Mouse (Mus musculus): ENCODE measurements around the gene Slamf9. TPM values are rescaled to one million over a fixed set of nuclear protein-coding genes. Genes with fewer than 3 reads are reported as not detected.

The Slamf9 gene
- polyA plus RNA-seq, 1 experiment from 2014 or later, result 1.3 TPM

- no peak for ATAC-seq (ENCODE audit: insufficient number of reproducible peaks, low FRiP score)
- H3K27ac ChIP-seq (ENCODE audit: poor library complexity, severe bottlenecking), result peak overlapping the region; percentile 86
- H3K9ac ChIP-seq, result peak overlapping the region; percentile 84
- H3K4me2 ChIP-seq, result peak overlapping the region; percentile 77
- 32% methylated on average over 13 of the region's 13 CpGs for WGBS
- peaks cover 27% of the 10 kb centered on the region for H3K36me3 ChIP-seq
- H3K4me3 ChIP-seq, result peak overlapping the region; percentile 67
- peaks cover 4% of the 10 kb centered on the region; the same call in 1 of the 2 replicates for H3K27me3 ChIP-seq (replicated peaks)
- no peaks in the 10 kb centered on the region for H3K9me3 ChIP-seq (replicated peaks)
- peaks cover 67% of the 10 kb centered on the region for H3K4me1 ChIP-seq (replicated peaks)
These were observed 27.3 kb downstream of the Slamf9 start for GRCm38 (mm10) chr1:172502145-172503110.

DNA sequence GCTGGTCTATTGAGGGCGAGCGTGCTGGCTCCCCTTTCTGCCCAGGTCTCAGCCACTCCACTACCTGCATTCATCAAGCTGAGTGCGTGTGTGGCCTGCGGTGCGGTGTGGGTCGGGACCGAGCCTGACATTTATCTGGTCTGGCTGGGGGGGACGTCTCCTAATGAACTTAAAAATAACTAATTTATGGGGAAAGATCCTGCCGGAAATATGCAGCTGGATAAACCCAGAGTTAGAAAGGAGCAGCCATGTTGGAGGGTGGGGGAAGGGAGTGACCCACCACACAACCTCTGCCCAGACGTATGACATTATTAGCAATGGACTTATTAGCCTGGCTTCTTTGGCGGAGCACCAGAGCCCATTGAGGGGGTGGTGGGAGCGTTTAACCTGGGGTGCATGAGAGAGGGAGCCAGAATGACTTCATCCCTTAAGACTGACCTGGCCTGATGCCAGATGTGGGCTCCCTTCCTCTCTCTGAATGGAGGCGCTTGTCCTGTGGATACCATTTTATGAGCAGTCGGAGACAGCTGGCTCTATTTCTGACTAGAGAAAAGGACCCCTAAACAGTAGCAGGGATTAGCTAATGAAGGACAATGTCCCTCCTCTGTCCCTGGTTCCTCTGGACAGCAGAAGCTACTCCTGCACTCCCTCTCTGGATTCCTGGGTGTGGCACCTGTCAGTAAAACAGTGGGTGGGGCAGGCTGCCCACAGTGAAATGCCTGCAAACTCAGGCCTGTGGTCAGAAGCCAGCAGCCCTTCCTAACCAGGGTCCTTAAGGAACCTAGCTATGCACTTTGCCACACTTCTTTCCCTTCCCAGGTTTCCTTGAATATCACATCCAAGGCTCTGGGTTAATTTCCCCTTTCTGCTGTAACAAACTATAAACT lies 28.2 kb downstream of the Slamf9 start:
- no peaks in the 10 kb centered on the region for H3K27me3 ChIP-seq (replicated peaks)
- H3K4me1 ChIP-seq (replicated peaks), result peaks cover 73% of the 10 kb centered on the region
- H3K9me3 ChIP-seq (replicated peaks), result no peaks in the 10 kb centered on the region
- no peak for ATAC-seq (ENCODE audit: insufficient number of reproducible peaks, low FRiP score)
- peak overlapping the region; percentile 84 for H3K9ac ChIP-seq
- peak overlapping the region; percentile 86 for H3K27ac ChIP-seq (ENCODE audit: poor library complexity, severe bottlenecking)
- 33% methylated on average over 14 of the region's 14 CpGs for WGBS
- peak overlapping the region; percentile 67 for H3K4me3 ChIP-seq
- H3K4me2 ChIP-seq, result peak overlapping the region; percentile 77
- peaks cover 37% of the 10 kb centered on the region for H3K36me3 ChIP-seq

DNA sequence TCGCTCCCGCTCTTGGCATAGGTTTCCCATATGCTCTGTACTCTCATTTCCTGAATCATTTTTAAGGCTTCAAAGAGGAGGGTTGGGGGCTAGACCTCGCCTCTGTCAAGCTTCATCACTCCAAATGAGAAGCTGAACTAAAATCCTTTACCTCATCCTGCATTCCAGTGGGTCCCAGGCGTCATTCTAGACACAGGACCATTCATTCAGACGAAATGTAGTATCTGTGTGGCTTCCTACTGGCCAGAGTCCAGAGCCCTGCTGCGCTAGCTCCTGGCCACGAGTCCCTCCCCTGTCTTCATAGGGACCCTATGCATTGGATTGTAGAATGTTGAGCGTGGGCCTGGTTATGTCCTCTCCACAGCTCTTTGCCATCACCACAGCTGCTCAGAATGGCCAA lies 29.6 kb downstream of the Slamf9 start:
- peak overlapping the region; percentile 77 for H3K4me2 ChIP-seq
- 63% methylated on average over 8 of the region's 8 CpGs for WGBS

DNA sequence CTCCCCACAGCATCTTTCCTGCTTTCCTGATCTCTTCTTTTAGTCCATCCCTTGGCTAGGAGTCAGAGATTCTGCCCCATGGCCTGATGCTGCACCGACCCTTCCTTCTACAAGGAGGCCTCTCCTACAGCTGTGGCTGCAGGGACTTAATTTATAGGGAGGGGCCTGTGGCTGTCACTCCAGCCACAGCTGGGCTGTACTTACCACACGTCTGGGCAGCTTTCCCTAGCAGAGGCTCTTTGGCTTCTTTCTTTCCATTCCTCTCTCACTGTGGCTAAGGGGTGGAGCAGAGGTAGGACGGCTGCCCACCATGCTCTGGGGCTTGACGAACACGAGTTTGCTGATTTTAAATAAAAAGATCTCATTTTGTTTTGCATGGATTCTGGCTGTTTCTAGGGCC lies 31.8 kb downstream of the Slamf9 start:
- Histone ChIP-seq H3K36me3 (peaks cover 45% of the 10 kb centered on the region), H3K4me3 (no peak overlapping the region), H3K9ac (no peak overlapping the region), H3K27ac (ENCODE audit: poor library complexity, severe bottlenecking) (peak overlapping the region; percentile 67), H3K27me3 (replicated peaks) (no peaks in the 10 kb centered on the region), H3K9me3 (replicated peaks) (no peaks in the 10 kb centered on the region), H3K4me1 (replicated peaks) (peaks cover 87% of the 10 kb centered on the region), H3K4me2 (no peak overlapping the region)
- WGBS, result 52% methylated on average over 5 of the region's 5 CpGs
- no peak for ATAC-seq (ENCODE audit: insufficient number of reproducible peaks, low FRiP score)

More for the DNA sequence above, 29.6 kb downstream of the Slamf9 start:
- Histone ChIP-seq H3K9ac (peak overlapping the region; percentile 84; the same call in 1 of the 2 replicates), H3K4me3 (peak overlapping the region; percentile 67; the same call in 1 of the 2 replicates), H3K36me3 (peaks cover 45% of the 10 kb centered on the region), H3K9me3 (replicated peaks) (no peaks in the 10 kb centered on the region), H3K4me1 (replicated peaks) (peaks cover 75% of the 10 kb centered on the region), H3K27me3 (replicated peaks) (no peaks in the 10 kb centered on the region), H3K27ac (ENCODE audit: poor library complexity, severe bottlenecking) (peak overlapping the region; percentile 86)
- ATAC-seq (ENCODE audit: insufficient number of reproducible peaks, low FRiP score), result no peak

GRCm38 (mm10) chr1:172507701-172508100 lies 32.5 kb downstream of the Slamf9 start:
- WGBS, result 69% methylated on average over 3 of the region's 3 CpGs
- peak overlapping the region; percentile 67 for H3K27ac ChIP-seq (ENCODE audit: poor library complexity, severe bottlenecking)
- ATAC-seq (ENCODE audit: insufficient number of reproducible peaks, low FRiP score), result no peak; the same call in 1 of the 2 replicates

DNA sequence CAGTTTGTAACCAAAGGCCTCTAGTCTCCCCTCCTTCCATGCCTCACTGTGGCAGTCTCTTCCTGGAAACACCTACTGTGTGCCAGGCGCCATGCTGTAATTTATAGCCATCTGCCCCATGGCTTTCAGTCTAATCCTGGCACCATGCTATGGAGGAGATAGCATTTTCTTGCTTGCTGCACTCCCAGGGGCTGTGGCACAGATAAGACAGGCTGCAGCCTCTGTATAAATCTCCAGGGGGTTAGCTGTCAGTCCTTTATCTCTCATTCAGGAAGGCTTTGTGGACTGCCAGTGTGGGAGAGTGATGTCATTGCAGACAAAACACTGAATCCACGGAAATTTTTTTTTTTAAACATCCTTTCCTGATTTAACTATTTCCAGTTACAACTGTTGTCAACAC lies 33.0 kb downstream of the Slamf9 start:
- peak overlapping the region; percentile 67 for H3K27ac ChIP-seq (ENCODE audit: poor library complexity, severe bottlenecking)
- no peaks in the 10 kb centered on the region for H3K27me3 ChIP-seq (replicated peaks)
- H3K4me2 ChIP-seq, result no peak overlapping the region
- no peaks in the 10 kb centered on the region for H3K9me3 ChIP-seq (replicated peaks)
- H3K4me1 ChIP-seq (replicated peaks), result peaks cover 86% of the 10 kb centered on the region
- H3K9ac ChIP-seq, result no peak overlapping the region
- no peak overlapping the region for H3K4me3 ChIP-seq
- 17% methylated on average over 2 of the region's 2 CpGs for WGBS
- peak; percentile 72 for ATAC-seq (ENCODE audit: insufficient number of reproducible peaks, low FRiP score)
- peaks cover 45% of the 10 kb centered on the region for H3K36me3 ChIP-seq

More at GRCm38 (mm10) chr1:172507701-172508100, 32.5 kb downstream of the Slamf9 start:
- peaks cover 86% of the 10 kb centered on the region for H3K4me1 ChIP-seq (replicated peaks)
- H3K4me2 ChIP-seq, result no peak overlapping the region
- H3K36me3 ChIP-seq, result peaks cover 45% of the 10 kb centered on the region
- no peaks in the 10 kb centered on the region for H3K9me3 ChIP-seq (replicated peaks)
- no peaks in the 10 kb centered on the region for H3K27me3 ChIP-seq (replicated peaks)
- no peak overlapping the region for H3K4me3 ChIP-seq
- H3K9ac ChIP-seq, result no peak overlapping the region

GRCm38 (mm10) chr1:172509235-172509634 lies 34.1 kb downstream of the Slamf9 start:
- H3K9ac ChIP-seq, result no peak overlapping the region; the same call in 1 of the 2 replicates
- no peak overlapping the region for H3K4me3 ChIP-seq
- ATAC-seq (ENCODE audit: insufficient number of reproducible peaks, low FRiP score), result no peak
- H3K36me3 ChIP-seq, result peaks cover 45% of the 10 kb centered on the region
- WGBS, result 72% methylated on average over 5 of the region's 5 CpGs
- no peaks in the 10 kb centered on the region for H3K27me3 ChIP-seq (replicated peaks)
- peak overlapping the region; percentile 42; the same call in 1 of the 2 replicates for H3K27ac ChIP-seq (ENCODE audit: poor library complexity, severe bottlenecking)
- H3K4me1 ChIP-seq (replicated peaks), result peaks cover 86% of the 10 kb centered on the region
- no peaks in the 10 kb centered on the region for H3K9me3 ChIP-seq (replicated peaks)
- no peak overlapping the region for H3K4me2 ChIP-seq

GRCm38 (mm10) chr1:172509983-172510382 lies 34.8 kb downstream of the Slamf9 start:
- Histone ChIP-seq H3K4me1 (replicated peaks) (peaks cover 84% of the 10 kb centered on the region), H3K27me3 (replicated peaks) (no peaks in the 10 kb centered on the region), H3K27ac (ENCODE audit: poor library complexity, severe bottlenecking) (peak overlapping the region; percentile 56; the same call in 1 of the 2 replicates), H3K36me3 (peaks cover 42% of the 10 kb centered on the region), H3K4me2 (no peak overlapping the region), H3K4me3 (no peak overlapping the region), H3K9ac (no peak overlapping the region), H3K9me3 (replicated peaks) (no peaks in the 10 kb centered on the region)
- 46% methylated on average over 8 of the region's 8 CpGs for WGBS
- ATAC-seq (ENCODE audit: insufficient number of reproducible peaks, low FRiP score), result no peak

- no peaks in the 10 kb centered on the region for H3K9me3 ChIP-seq (replicated peaks)
- ATAC-seq (ENCODE audit: insufficient number of reproducible peaks, low FRiP score), result no peak
- H3K4me2 ChIP-seq, result no peak overlapping the region
- H3K27me3 ChIP-seq (replicated peaks), result no peaks in the 10 kb centered on the region
- WGBS, result 26% methylated on average over 13 of the region's 13 CpGs
- H3K4me3 ChIP-seq, result no peak overlapping the region
- H3K9ac ChIP-seq, result no peak overlapping the region
- H3K4me1 ChIP-seq (replicated peaks), result peaks cover 82% of the 10 kb centered on the region
- H3K27ac ChIP-seq (ENCODE audit: poor library complexity, severe bottlenecking), result peak overlapping the region; percentile 56; the same call in 1 of the 2 replicates
- H3K36me3 ChIP-seq, result peaks cover 37% of the 10 kb centered on the region
These were observed 35.3 kb downstream of the Slamf9 start for GRCm38 (mm10) chr1:172510421-172510972.

DNA sequence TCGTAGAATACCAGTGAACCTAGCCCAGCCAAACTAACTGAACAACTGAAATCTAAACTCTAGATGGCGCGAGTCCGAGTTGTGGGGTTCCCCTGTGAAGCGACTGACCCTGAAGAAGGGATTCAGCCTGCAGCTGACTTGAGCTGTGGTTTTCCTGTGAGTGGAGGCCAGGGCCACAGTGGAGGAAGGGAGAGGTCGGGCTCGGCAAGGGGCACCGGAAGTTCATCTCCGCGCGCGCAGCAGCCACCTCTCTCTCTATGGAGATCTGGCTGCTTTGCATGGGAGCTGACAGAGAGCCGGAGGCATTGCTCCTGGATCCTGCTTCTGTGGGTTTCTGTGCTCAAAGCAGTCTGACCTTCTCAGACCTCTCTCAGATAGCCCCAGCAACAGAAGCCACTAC lies 37.8 kb downstream of the Slamf9 start:
- ATAC-seq (ENCODE audit: insufficient number of reproducible peaks, low FRiP score), result no peak
- WGBS, result 20% methylated on average over 13 of the region's 13 CpGs
- H3K36me3 ChIP-seq, result peaks cover 12% of the 10 kb centered on the region; the same call in 1 of the 2 replicates
- H3K9me3 ChIP-seq (replicated peaks), result peaks cover 4% of the 10 kb centered on the region
- H3K4me1 ChIP-seq (replicated peaks), result peaks cover 63% of the 10 kb centered on the region
- peak overlapping the region; percentile 77 for H3K27ac ChIP-seq (ENCODE audit: poor library complexity, severe bottlenecking)
- no peaks in the 10 kb centered on the region for H3K27me3 ChIP-seq (replicated peaks)
- 0 out of 2 replicates have a peak overlapping the region, but pooled peaks have one; percentile 10 for H3K4me3 ChIP-seq
- H3K4me2 ChIP-seq, result peak overlapping the region; percentile 52
- peak overlapping the region; percentile 26 for H3K9ac ChIP-seq
